Mouse (Mus musculus): Measurements from ENCODE around the gene Sgo2a.
"Not testable (repeated sequence)": the region's sequence is repeated elsewhere in the genome, so short reads cannot be mapped to it uniquely, and the experiment has no call there.

The Sgo2a gene

DNA sequence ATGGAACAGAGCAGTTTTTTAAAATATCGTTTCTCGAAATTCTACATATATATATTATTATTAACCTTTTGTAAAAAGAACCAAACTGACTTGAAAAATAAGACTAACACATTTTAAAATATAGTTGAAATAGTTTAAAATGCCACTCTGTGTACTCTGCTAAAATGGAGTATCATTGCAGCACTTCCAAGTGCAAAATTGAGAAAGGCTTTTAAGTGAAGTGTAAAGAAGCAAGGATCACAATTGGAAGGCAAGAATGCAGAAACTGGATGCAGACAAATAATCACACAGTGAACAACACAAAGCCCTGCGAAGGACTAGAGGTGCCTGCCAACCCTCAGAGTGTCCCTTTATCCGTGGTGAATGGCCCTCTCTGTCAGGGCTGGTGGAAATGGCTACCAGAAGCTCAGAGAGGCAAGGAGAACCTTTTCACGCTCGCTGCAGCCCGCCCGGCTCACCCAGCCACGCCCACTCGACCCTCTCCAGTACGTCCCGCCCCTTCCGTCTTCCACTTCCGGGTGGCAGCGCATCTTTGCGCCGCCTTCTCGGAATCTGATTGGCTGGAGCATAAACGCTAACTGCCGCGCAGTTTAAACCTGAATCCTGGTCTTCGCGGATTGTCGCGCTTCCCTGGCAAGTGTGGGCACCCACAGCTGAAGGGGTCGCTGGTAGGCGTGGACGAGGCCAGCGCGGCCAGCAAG, at the start of gene Sgo2a:
TSS of gene Sgo2a (plus strand) at position 540 of the 701 bp plus-strand sequence.
- peak; percentile 99 for DNase-seq

- DNase-seq: no peak
Observed at GRCm38 (mm10) chr1:57947552-57948347, 48.0 kb upstream of the Sgo2a start.

GRCm38 (mm10) chr1:57949195-57949594, 46.6 kb upstream of the Sgo2a start:
- DNase-seq: peak; percentile 63

- DNase-seq: no peak
Observed at GRCm38 (mm10) chr1:57949716-57950115, 46.1 kb upstream of the Sgo2a start.

GRCm38 (mm10) chr1:57952509-57952908, 43.3 kb upstream of the Sgo2a start:
- DNase-seq: no peak

- DNase-seq: no peak
Observed at GRCm38 (mm10) chr1:57953586-57954375, 42.0 kb upstream of the Sgo2a start.

DNA sequence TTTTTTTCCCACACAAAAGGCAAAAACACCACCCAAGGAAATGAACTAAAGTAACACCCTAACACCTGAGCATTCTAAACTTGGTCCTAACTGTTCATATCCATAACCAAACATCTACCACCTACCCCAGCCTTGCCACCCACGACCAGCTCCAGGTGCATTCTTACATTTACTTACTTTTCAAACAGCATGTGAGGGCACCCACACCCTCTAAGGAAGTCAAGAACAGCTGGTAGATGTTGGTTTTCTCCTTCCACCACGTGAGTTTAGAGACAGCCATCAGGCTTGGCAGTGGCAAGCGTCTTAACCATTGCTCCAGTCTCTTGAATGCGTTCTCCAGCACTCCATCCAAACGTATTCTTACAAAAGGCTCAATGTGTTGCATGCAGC, 41.4 kb upstream of the Sgo2a start:
- DNase-seq: no peak

DNA sequence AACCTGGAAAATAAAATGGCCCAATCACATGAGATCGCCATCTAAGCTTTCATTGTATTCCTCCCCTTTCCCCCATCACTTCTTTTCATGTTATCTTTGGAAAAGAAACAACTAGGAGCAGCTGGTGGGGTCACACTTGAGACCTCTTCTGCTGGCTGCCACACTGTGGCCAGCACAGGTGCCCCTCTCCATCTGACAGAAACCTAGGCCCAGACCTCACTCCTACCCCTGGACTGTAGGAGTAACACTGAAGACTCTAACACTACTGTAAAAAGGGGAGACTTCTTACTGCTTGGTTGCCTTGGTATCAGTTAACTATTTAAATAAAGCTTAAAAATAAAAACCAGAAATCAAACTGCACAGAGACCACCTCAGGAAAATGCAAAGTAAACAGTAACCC, 40.0 kb upstream of the Sgo2a start:
- DNase-seq: no peak

DNA sequence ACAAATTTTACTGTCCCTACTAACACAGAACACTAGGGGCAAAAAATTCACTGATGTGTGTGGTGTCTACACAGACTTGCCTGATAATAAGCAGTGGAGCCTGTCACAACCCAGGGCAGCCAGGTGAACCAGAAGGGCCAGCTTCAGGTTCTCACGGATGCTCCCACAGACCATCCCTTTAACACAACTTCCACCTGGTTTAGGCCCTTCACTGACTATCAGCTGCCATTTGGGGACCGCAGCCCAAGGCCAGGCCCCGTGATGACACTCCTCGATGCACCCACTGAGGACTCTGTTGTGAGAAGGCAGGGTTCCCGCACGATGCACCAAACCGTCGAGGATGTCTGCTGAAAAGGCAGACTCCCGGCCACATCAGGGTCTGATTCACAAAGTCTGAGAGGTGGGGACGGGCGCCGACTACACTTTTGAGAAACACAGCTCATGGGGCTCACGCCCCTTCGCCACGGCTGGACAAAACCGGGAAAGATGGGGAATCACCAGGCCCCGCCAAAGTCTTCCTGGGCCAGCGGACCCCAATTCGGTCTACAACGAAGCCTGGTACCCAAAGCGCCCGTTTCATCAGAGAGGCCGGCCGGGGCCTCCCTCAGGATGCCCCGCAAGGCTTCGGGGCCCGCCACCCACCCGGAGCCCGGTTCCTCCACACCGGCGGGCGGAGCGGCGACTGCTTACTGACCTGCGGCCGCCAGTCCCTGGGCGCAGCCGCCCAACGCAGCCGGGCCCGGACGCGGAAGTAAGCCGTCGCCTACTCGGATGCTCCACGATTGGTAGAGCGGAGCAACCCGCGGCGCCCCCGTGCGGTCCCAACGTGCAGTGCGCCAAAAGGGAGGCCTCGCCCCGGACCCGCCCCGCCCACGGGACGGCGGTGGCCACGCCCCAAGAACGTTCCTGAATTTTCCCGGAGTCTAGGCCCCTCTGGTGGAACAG, 26.2 kb upstream of the Sgo2a start:
- DNase-seq: peak; percentile 96

DNA sequence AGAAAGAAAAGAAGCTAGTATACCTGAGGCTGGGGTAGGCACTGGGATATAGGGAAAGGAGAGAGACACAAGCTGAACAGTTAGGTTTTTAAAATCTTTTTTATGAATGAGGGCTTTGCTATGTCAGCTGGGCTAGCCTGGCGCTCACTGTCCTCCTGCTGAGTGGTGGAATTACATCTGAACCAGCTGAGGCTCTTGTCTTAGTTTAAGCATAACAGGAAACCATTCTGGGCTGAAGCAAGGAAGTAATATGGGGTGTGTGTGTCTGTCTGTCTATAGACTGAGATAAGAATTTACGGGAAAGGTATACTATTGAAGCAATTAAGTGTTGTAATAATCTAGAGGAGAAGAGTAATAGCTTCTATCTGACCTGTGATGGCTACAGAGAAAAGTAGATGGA, 24.2 kb upstream of the Sgo2a start:
- DNase-seq: no peak

DNA sequence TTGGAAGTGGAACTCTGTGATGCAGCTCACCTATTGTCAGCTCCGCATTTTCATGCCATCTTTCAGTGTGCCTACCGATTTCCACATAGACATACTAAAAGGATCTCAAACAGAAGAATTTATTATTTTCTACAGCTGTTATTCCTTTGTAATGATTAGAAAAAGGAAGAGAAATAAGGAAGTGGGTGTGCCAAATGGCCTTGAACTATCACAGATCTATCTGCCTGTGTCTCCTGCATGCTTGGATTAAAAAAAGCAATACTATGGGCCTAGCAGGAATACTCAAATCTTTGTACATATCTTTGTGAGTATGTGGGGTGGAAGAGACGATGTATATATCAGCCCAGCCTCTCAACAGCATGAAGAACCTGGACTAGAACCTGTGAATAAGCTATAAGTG, 18.9 kb upstream of the Sgo2a start:
- no peak for DNase-seq

GRCm38 (mm10) chr1:57989052-57989600, 6.6 kb upstream of the Sgo2a start:
- no peak for DNase-seq

DNA sequence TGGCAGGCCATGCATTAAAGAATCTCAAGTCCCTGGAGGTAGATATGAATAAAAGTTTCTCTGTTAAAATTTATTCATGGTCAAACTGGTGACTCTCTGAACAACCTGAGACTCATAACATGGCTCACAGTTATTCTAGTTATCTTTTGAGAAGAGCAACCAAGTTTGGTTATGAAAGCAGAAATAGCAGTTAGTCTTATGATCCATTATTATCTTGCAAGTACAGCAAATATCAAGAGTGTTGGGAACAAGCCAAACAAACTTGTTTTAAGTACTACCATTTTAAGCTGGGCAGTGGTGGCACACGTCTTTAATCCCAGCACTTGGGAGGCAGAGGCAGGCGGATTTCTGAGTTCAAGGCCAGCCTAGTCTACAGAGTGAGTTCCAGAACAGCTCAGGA, 4.5 kb upstream of the Sgo2a start:
- DNase-seq: no peak

- no peak for DNase-seq
Observed at GRCm38 (mm10) chr1:57996133-57996615, 403 bp downstream of the Sgo2a start.

GRCm38 (mm10) chr1:57998146-57998545, 2.4 kb downstream of the Sgo2a start:
- no peak for DNase-seq

DNA sequence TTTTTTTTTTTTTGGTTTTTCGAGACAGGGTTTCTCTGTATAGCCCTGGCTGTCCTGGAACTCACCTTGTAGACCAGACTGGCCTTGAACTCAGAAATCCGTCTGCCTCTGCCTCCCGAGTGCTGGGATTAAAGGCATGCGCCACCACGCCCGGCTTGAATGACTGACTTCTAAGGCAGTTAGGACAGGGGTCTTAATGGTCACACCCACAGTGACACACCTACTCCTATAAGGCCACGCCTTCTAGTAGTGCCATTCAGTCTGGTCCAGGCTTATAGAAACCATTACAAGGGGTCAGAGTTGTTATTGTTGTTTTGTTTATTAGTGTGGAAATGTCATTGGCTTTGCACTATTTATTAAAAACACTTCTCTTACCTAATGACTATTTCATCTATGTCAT, 10.6 kb downstream of the Sgo2a start:
- DNase-seq: not testable (repeated sequence)

- DNase-seq: no peak
Observed at GRCm38 (mm10) chr1:58018856-58019255, 23.1 kb downstream of the Sgo2a start, which contains the start of gene Kctd18. Kctd18 (minus strand) TSS chr1:58018956.

- no peak for DNase-seq
Observed at GRCm38 (mm10) chr1:58027707-58028106, 31.9 kb downstream of the Sgo2a start.

DNA sequence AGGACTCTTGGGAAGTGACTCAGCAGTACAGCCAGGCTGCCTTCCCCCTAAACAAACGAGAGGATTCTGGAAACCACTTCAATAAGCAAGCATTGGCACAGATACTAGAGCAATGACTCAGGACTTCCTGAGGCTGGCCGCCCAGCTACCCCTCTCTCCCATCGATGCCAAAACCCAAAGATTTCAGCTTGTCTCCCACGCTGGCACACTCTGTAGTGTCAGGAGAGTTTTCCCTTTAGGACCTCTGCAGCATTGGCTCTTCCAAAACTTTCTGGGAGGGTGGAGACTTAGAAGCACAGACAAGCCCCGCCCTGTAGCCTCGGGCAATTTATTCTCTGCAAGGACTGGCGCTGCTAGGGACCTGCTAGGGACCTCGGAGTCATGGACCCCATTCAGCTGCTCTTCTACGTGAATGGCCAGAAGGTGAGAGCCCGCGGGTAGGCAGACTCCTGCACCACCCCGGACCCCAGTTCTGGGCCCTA, 33.9 kb downstream of the Sgo2a start, which contains the start of gene Aox1:
TSS of gene Aox1 (plus strand) at position 296 of the 482 bp plus-strand sequence.
- peak; percentile 62 for DNase-seq

GRCm38 (mm10) chr1:58030156-58030871, 34.5 kb downstream of the Sgo2a start:
- peak; percentile 45 for DNase-seq

All from embryo, embryonic 11 days (tissue).